Mouse (Mus musculus) hematopoietic stem cell, adult 5-6 weeks (primary cell): Measurements from ENCODE around the gene Mmp14. TPM values are rescaled to one million over a fixed set of nuclear protein-coding genes. Genes with fewer than 3 reads are reported as not detected.
A peak's percentile ranks its signal among the peaks of the same experiment; 100 is the strongest.

ENCODE experiments used
- ATAC-seq, 2 experiments: fragments of 125-278 bp in 1 of 2; replicated peaks in 1 of 2; 2 replicates each; pipeline ENCODE4 v1.8.0; 2016 to 2017; ENCODE audit warnings: inconsistent platforms in 2 of 2, mild to moderate bottlenecking in 2 of 2, moderate number of reproducible peaks in 2 of 2, low read depth in 1 of 2, moderate TSS enrichment in 1 of 2; ENCODE audit not compliant: low FRiP score in 2 of 2, poor library complexity in 2 of 2, severe bottlenecking in 2 of 2, insufficient read depth in 1 of 2, low TSS enrichment in 1 of 2
- total RNA-seq: library from RNA; stranded (forward); fragments of 172-1452, 232-1000 nt; gene quantifications from 2 replicates; pipeline ENCODE4 v1.2.3, GENCODE M21; 2017

Gene Mmp14
- total RNA-seq, 1 experiment from 2014 or later: 7.5 TPM

DNA sequence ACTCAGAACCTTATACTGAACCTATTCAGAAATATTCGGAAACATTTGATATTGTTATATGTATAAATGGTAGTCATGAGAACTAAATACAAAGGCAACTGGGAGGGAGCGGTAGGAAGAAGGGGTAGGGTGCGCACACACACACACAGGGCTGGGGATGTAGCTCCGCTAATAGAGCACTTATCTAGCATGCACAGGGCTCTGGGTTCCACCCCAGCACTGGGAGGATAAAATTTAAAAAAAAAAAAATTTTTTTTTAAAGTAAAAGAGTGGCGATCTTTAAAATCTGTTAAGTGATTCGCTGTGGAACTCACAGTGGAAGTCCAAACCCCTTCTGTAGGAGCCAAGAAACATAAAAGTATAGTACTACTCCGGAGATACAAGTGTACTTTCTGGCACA is 54.5 kb downstream of the Mmp14 start:
- ATAC-seq: no peak

DNA sequence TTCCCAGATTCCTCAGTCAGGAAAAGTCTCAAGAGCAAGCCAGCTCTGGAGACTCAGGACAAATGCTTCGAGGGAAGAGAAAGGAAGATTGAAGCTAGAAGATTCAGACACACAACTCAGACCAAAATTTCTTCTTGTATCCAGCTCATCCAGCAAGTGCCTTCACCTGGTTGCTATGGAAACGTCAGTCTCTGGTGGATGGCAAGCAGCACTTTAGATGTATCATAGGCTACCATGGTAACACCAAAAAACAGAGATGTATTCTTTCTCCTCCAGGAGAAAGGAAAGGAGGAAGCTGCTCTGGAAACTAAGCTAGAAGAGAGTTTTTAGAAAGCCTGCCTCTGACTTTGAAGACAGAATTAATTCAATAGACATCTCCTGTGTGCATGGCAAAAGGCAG is 56.3 kb downstream of the Mmp14 start:
- ATAC-seq: no peak

- no peak for ATAC-seq
Observed at GRCm38 (mm10) chr14:54488350-54488749, 56.9 kb downstream of the Mmp14 start.

DNA sequence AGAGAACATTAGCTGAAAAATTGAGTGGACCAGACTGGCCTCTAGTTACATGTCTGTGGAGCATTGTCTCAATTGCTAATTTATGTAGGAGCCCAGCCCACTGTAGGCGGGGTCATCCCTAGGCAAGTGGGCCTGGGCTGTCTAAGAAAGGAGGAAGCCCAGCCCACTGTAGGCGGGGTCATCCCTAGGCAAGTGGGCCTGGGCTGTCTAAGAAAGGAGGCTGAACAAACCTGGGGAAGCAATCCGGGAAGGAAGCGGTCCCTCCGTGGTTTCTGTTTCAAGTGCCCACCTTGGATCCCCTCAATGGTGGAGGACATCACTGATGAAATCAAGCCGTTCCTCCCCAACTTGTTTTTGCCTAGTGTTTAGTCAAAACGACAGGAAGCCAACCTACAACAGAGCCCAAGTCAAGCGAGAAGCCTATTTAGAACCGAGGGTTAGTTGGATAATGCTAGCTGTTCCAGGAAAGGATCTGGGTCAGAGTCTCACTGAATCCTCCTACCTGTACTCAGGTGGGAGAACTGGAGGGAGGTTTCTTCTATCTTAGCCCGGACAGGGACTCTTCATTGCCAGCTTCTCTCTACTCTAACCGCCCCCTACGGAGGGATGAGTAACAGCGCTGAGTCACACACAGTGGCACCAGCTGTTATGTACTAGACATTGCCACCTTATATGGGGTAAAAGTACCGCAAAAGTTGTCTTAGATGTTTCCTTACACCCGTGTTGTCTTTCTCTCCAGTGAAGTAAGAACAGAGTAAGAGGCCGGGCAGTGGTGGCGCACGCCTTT is 61.1 kb downstream of the Mmp14 start:
- ATAC-seq: peak; percentile 46 to 48; a peak in 2 of 4 replicates

- ATAC-seq: no peak
Observed at GRCm38 (mm10) chr14:54493236-54493635, 61.8 kb downstream of the Mmp14 start.

GRCm38 (mm10) chr14:54494234-54494633 is 62.8 kb downstream of the Mmp14 start:
- ATAC-seq: peak; percentile 83 to 85

Other genes with a start within 250 kb of the Mmp14 start
- 74.8 and 92.1 TPM in 2 replicates for gene Dad1, start 177.5 kb upstream of the Mmp14 start, total RNA-seq
- gene Abhd4, start 177.4 kb upstream of the Mmp14 start, total RNA-seq: 43.5 and 53.3 TPM in 2 replicates
- 0.13 TPM in 1 of 2 replicates, not detected in the other for gene Olfr49, start 146.7 kb upstream of the Mmp14 start, total RNA-seq
- 30.6 and 30.7 TPM in 2 replicates for gene Oxa1l, start 70.8 kb upstream of the Mmp14 start, total RNA-seq
- 1.9 and 3.5 TPM in 2 replicates for gene Slc7a7, start 13.8 kb upstream of the Mmp14 start, total RNA-seq
- gene Mrpl52, start 4.7 kb upstream of the Mmp14 start, total RNA-seq: 103 and 131 TPM in 2 replicates
- gene Lrp10, start 32.5 kb downstream of the Mmp14 start, total RNA-seq: 20.5 and 38.3 TPM in 2 replicates
- gene Rem2, start 44.5 kb downstream of the Mmp14 start, total RNA-seq: 1.8 and 2.5 TPM in 2 replicates
- 52.4 and 53.1 TPM in 2 replicates for gene Prmt5, start 85.9 kb downstream of the Mmp14 start, total RNA-seq
- gene Haus4, start 123.0 kb downstream of the Mmp14 start, total RNA-seq: 68.6 and 76.0 TPM in 2 replicates
- gene Ajuba, start 145.9 kb downstream of the Mmp14 start, total RNA-seq: 0.74 and 1.3 TPM in 2 replicates
- 3.8 and 15.3 TPM in 2 replicates for gene 4931414P19Rik, start 174.4 kb downstream of the Mmp14 start, total RNA-seq
- 27.2 and 41.8 TPM in 2 replicates for gene Psmb5, start 186.4 kb downstream of the Mmp14 start, total RNA-seq
- gene Psmb11, start 189.8 kb downstream of the Mmp14 start, total RNA-seq: not detected in 2 replicates
- gene Gm17606, start 209.3 kb downstream of the Mmp14 start, total RNA-seq: not detected in 2 replicates
- 1.4 and 2.3 TPM in 2 replicates for gene Cdh24, start 209.8 kb downstream of the Mmp14 start, total RNA-seq